Mouse (Mus musculus): ENCODE results near the gene Skint10.

Gene Skint10

DNA sequence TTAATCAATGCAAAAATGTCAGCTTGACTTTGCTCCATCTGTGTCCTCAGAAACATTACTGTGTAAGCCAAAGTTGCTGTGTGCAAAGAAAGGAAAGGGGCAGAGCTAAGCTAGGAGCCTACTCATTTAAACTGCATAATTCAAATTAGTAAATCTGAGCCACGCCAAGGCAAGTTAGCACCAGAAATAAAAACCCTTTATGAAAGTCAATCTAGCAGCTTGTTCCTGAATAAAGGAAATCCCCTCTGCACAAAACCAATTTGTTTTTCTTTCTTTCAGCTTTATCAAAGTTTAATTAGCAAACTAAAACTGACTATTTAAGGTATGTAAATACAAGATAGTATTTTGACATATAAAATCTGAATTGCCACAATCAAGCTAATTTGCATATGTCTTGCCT, at the start of gene Skint10:
Gene Skint10, minus strand, starts transcription at position 101 of the 400 bp plus-strand sequence.
- DNase-seq, result no peak

DNA sequence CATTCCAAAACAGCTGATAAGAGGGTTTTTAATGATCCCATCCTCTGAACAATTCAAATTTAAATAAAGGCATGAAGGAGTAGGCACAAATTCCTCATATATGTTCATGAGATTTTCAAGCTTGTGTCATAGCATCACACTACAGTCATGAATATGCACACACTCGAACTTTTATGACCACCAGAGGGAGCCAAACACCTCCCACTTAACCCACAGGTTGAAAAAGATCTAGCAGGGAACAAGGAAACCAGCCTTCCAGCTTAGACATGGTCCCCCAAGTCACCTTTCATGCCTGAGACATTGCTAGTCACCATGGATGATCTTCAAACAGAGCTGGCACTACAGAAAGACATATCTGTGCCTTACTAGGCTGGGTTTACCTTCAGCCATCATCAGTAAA, 16.0 kb upstream of the Skint10 start:
- no peak for DNase-seq
